Mouse (Mus musculus) intestine, embryonic 14.5 days (tissue): ENCODE measurements around the gene Tbc1d13. TPM values are rescaled to one million over a fixed set of nuclear protein-coding genes. Genes with fewer than 3 reads are reported as not detected.

Experiments
- ATAC-seq: fragments of 200-750 bp; cut with Nextera tagmentation; replicated peaks from 2 replicates; pipeline ENCODE4 v1.8.0; 2017; ENCODE audit warnings: low read depth, moderate number of reproducible peaks, moderate TSS enrichment, moderate library complexity; ENCODE audit not compliant: low FRiP score, low TSS enrichment
- DNase-seq: peaks from one replicate; pipeline ENCODE4 v3.0.0-alpha.2; 2018; ENCODE audit warnings: low spot score
- H3K27ac ChIP-seq: fragments of 300-500 bp; sonication (generic); 2 replicates; pipeline ENCODE4 v1.5.1; 2014; ENCODE audit warnings: low read depth, mild to moderate bottlenecking, control low read depth
- H3K27me3 ChIP-seq: fragments of 300-500 bp; sonication (generic); replicated peaks from 2 replicates; pipeline ENCODE4 v1.6.1; 2014; ENCODE audit warnings: low read length, control low read depth; ENCODE audit not compliant: control insufficient read depth, insufficient read depth
- H3K36me3 ChIP-seq: fragments of 300-500 bp; sonication (generic); 2 replicates; pipeline ENCODE4 v1.6.1; 2014; ENCODE audit warnings: low read length, control low read depth; ENCODE audit not compliant: control insufficient read depth, insufficient read depth
- H3K4me1 ChIP-seq: fragments of 300-500 bp; sonication (generic); replicated peaks from 2 replicates; pipeline ENCODE4 v1.6.1; 2014; ENCODE audit warnings: low read length, control low read depth, mixed read lengths; ENCODE audit not compliant: control insufficient read depth, insufficient read depth
- H3K4me2 ChIP-seq: fragments of 300-500 bp; sonication (generic); 2 replicates; pipeline ENCODE4 v1.6.1; 2014; ENCODE audit warnings: low read length
- H3K4me3 ChIP-seq: fragments of 300-500 bp; sonication (generic); 2 replicates; pipeline ENCODE4 v1.5.1; 2014; ENCODE audit warnings: low read depth, low read length, control low read depth, mixed read lengths
- H3K9ac ChIP-seq: fragments of 300-500 bp; sonication (generic); 2 replicates; pipeline ENCODE4 v1.6.1; 2014; ENCODE audit warnings: mild to moderate bottlenecking, low read length
- H3K9me3 ChIP-seq: fragments of 300-500 bp; sonication (generic); 2 replicates; pipeline ENCODE4 v1.6.1; 2016; ENCODE audit warnings: low read length, control low read depth; ENCODE audit not compliant: control insufficient read depth
- WGBS: fragments of 180-500 bp; shearing (Covaris S2); extraction: QIAGEN DNeasy Blood & Tissue Kit; methylation state at CpG from one replicate; pipeline ENCODE4 v1.1.7; 2014; 5-methylcytosine and 5-hydroxymethylcytosine counted together
- polyA plus RNA-seq: library from polyadenylated mRNA; unstranded; fragments of >200 nt; fragmentation: Nextera tagmentation; extraction: Ambion mirVana; gene quantifications from 2 replicates; pipeline ENCODE4 v1.2.1, GENCODE M21; 2014

Gene Tbc1d13
- polyA plus RNA-seq = 8.9 and 10.5 TPM in 2 replicates

- Histone ChIP-seq H3K9ac (peak within 1 kb of the TSS; percentile 74), H3K36me3 (peaks cover 27% of the 10 kb centered on the region), H3K4me2 (peak within 1 kb of the TSS; percentile 95), H3K4me3 (peak within 1 kb of the TSS; percentile 92), H3K27ac (peak within 1 kb of the TSS; percentile 81), H3K9me3 (no peaks in the 10 kb centered on the region), H3K27me3 (no peaks in the 10 kb centered on the region), H3K4me1 (peaks cover 17% of the 10 kb centered on the region)
- under 1% methylated on average over 46 of the region's 46 CpGs for WGBS
- peak; percentile 96 for ATAC-seq
- peak; percentile 97 for DNase-seq
These were observed at the start of gene Tbc1d13 for GRCm38 (mm10) chr2:30133613-30134377. Gene Tbc1d13, plus strand, starts transcription at chr2:30133746.

GRCm38 (mm10) chr2:30084113-30084512 is 49.4 kb upstream of the Tbc1d13 start:
- 48% methylated on average over 5 of the region's 5 CpGs for WGBS
- Histone ChIP-seq H3K4me3 (no peak overlapping the region), H3K27ac (no peak overlapping the region), H3K9ac (no peak overlapping the region), H3K9me3 (no peaks in the 10 kb centered on the region), H3K27me3 (no peaks in the 10 kb centered on the region), H3K36me3 (no peaks in the 10 kb centered on the region), H3K4me2 (peak overlapping the region; percentile 41), H3K4me1 (no peaks in the 10 kb centered on the region)
- ATAC-seq (no peak), DNase-seq (no peak)

- H3K4me1 ChIP-seq = no peaks in the 10 kb centered on the region
- DNase-seq (no peak), ATAC-seq (peak; percentile 54; the same call in 1 of the 2 replicates)
- 8% methylated on average over 12 of the region's 12 CpGs for WGBS
- 0 out of 2 replicates have a peak overlapping the region, but pooled peaks have one; percentile 10 for H3K4me3 ChIP-seq
- H3K27ac ChIP-seq = no peak overlapping the region
- no peak overlapping the region for H3K9ac ChIP-seq
- 0 out of 2 replicates have a peak, but pooled peaks cover under 1% of the 10 kb centered on the region for H3K36me3 ChIP-seq
- no peaks in the 10 kb centered on the region for H3K9me3 ChIP-seq
- H3K4me2 ChIP-seq = peak overlapping the region; percentile 41
- no peaks in the 10 kb centered on the region for H3K27me3 ChIP-seq
These were observed 48.9 kb upstream of the Tbc1d13 start for GRCm38 (mm10) chr2:30084632-30085031.

GRCm38 (mm10) chr2:30087310-30087709 is 46.2 kb upstream of the Tbc1d13 start:
- ATAC-seq (no peak), DNase-seq (no peak)
- 96% methylated on average over 4 of the region's 4 CpGs for WGBS
- H3K4me1 ChIP-seq = no peaks in the 10 kb centered on the region
- H3K4me2 ChIP-seq = no peak overlapping the region
- H3K36me3 ChIP-seq = peaks cover 23% of the 10 kb centered on the region
- H3K4me3 ChIP-seq = no peak overlapping the region
- no peaks in the 10 kb centered on the region for H3K27me3 ChIP-seq
- no peaks in the 10 kb centered on the region for H3K9me3 ChIP-seq
- H3K27ac ChIP-seq = no peak overlapping the region
- H3K9ac ChIP-seq = no peak overlapping the region

- Histone ChIP-seq H3K36me3 (peaks cover 23% of the 10 kb centered on the region), H3K9me3 (no peaks in the 10 kb centered on the region), H3K4me2 (no peak overlapping the region), H3K9ac (no peak overlapping the region), H3K4me3 (no peak overlapping the region), H3K27me3 (no peaks in the 10 kb centered on the region), H3K27ac (no peak overlapping the region), H3K4me1 (peaks cover 8% of the 10 kb centered on the region)
- WGBS = 94% methylated on average over 12 of the region's 12 CpGs
- DNase-seq (no peak), ATAC-seq (no peak)
These were observed 42.0 kb upstream of the Tbc1d13 start for GRCm38 (mm10) chr2:30091521-30091920.

- Histone ChIP-seq H3K9ac (peak overlapping the region; percentile 63), H3K36me3 (peaks cover 23% of the 10 kb centered on the region), H3K27ac (peak overlapping the region; percentile 40; the same call in 1 of the 2 replicates), H3K9me3 (no peaks in the 10 kb centered on the region), H3K4me3 (peak overlapping the region; percentile 77), H3K27me3 (no peaks in the 10 kb centered on the region), H3K4me2 (peak overlapping the region; percentile 87), H3K4me1 (peaks cover 8% of the 10 kb centered on the region)
- DNase-seq = no peak
- no peak for ATAC-seq
- WGBS = 45% methylated on average over 6 of the region's 6 CpGs
These were observed 41.1 kb upstream of the Tbc1d13 start for GRCm38 (mm10) chr2:30092280-30092918.

- Histone ChIP-seq H3K4me2 (peak within 1 kb of the TSS; percentile 87), H3K4me1 (peaks cover 8% of the 10 kb centered on the region), H3K27ac (peak within 1 kb of the TSS; percentile 67), H3K9ac (peak within 1 kb of the TSS; percentile 63), H3K27me3 (no peaks in the 10 kb centered on the region), H3K36me3 (peaks cover 26% of the 10 kb centered on the region), H3K4me3 (peak within 1 kb of the TSS; percentile 77), H3K9me3 (no peaks in the 10 kb centered on the region)
- under 1% methylated on average over 51 of the region's 51 CpGs for WGBS
- peak; percentile 95 for ATAC-seq
- peak; percentile 94 for DNase-seq
These were observed 39.9 kb upstream of the Tbc1d13 start, which contains the start of gene Zdhhc12 for GRCm38 (mm10) chr2:30093471-30094207. Gene Zdhhc12, minus strand, starts transcription at chr2:30093648.

GRCm38 (mm10) chr2:30094208-30094588 is 39.3 kb upstream of the Tbc1d13 start:
- H3K9me3 ChIP-seq = no peaks in the 10 kb centered on the region
- H3K4me3 ChIP-seq = peak overlapping the region; percentile 77
- peaks cover 30% of the 10 kb centered on the region for H3K36me3 ChIP-seq
- peak; percentile 10 for ATAC-seq
- H3K4me1 ChIP-seq = peaks cover 8% of the 10 kb centered on the region
- 3% methylated on average over 13 of the region's 13 CpGs for WGBS
- H3K9ac ChIP-seq = peak overlapping the region; percentile 63
- no peaks in the 10 kb centered on the region for H3K27me3 ChIP-seq
- no peak for DNase-seq
- peak overlapping the region; percentile 67 for H3K27ac ChIP-seq
- H3K4me2 ChIP-seq = peak overlapping the region; percentile 87
